Mouse (Mus musculus): Measurements from ENCODE around the gene Fignl1. TPM values are rescaled to one million over a fixed set of nuclear protein-coding genes. Genes with fewer than 3 reads are reported as not detected.

Gene Fignl1
- total and polyA plus RNA-seq, 3 experiments = 82.8 to 189 (median 98.5) TPM

GRCm38 (mm10) chr11:11848467-11848866, 39.7 kb upstream of the Fignl1 start:
- Histone ChIP-seq H3K27ac (ENCODE audit: insufficient read depth, low read depth) (no peak overlapping the region), H3K27me3 (replicated peaks) (no peaks in the 10 kb centered on the region), H3K79me2 (replicated peaks; ENCODE audit: control insufficient read depth, extremely low read depth, insufficient read depth, poor library complexity, severe bottlenecking) (no peaks in the 10 kb centered on the region), H3K9ac (ENCODE audit: insufficient read depth, low read depth) (no peak overlapping the region), H3K4me1 (ENCODE audit: control insufficient read depth in 1 of 2, insufficient read depth in 2 of 2) (peaks cover 5 to 27% of the 10 kb centered on the region in 2 experiments; a peak in 3 of 4 replicates), H3K36me3 (replicated peaks in 1 of 2; ENCODE audit: control insufficient read depth in 1 of 2, insufficient read depth in 1 of 2, low read length in 1 of 2) (no peaks in the 10 kb centered on the region), H3K9me3 (replicated peaks; ENCODE audit: low read length) (no peaks in the 10 kb centered on the region), H3K4me3 (replicated peaks in 1 of 3; ENCODE audit: low read depth in 2 of 3, low read length in 2 of 3, poor library complexity in 1 of 3) (no peak overlapping the region), H3K4me2 (ENCODE audit: insufficient read depth, low read depth, poor library complexity, severe bottlenecking) (no peak overlapping the region)
- no peak for DNase-seq (ENCODE audit: extremely low read depth)
- dilution Hi-C loops (cut with MboI; ENCODE audit: extremely low pct_ligation_motif_present, extremely low pct_unique_long_range_greater_than_20kb, low sequenced_read_pairs) (no loop called here), in situ Hi-C loops (cut with MboI; ENCODE audit: low pct_ligation_motif_present, low pct_unique_long_range_greater_than_20kb, low sequenced_read_pairs) (no loop called here)
- TF ChIP-seq MAFK (IDR thresholded peaks at IDR 0.05; ENCODE audit: insufficient replicate concordance, low read length) (no peak), SIN3A (IDR thresholded peaks at IDR 0.05; ENCODE audit: low read length) (no peak), MXI1 (IDR thresholded peaks at IDR 0.05; ENCODE audit: low read depth, low read length) (no peak), KAT2A (IDR thresholded peaks at IDR 0.05; ENCODE audit: insufficient replicate concordance, low read length) (no peak), TBP (conservative IDR thresholded peaks at IDR 0.05; ENCODE audit: low read depth, low read length) (no peak), USF1 (IDR thresholded peaks at IDR 0.05; ENCODE audit: low read depth, low read length) (no peak), SMC3 (IDR thresholded peaks at IDR 0.05; ENCODE audit: low read depth, low read length) (no peak), ELF1 (IDR thresholded peaks at IDR 0.05; ENCODE audit: low read depth, low read length) (no peak), UBTF (IDR thresholded peaks at IDR 0.05; ENCODE audit: low read depth, low read length) (no peak), POLR2A (IDR thresholded peaks at IDR 0.05; ENCODE audit: low read depth, low read length) (no peak), TCF12 (IDR thresholded peaks at IDR 0.05; ENCODE audit: low read depth, low read length) (no peak), ZKSCAN1 (IDR thresholded peaks at IDR 0.05; ENCODE audit: borderline replicate concordance, low read depth, low read length) (no peak), CTCF (conservative IDR thresholded peaks at IDR 0.05 in 1 of 2, IDR thresholded peaks at IDR 0.05 in 1 of 2; ENCODE audit: low read depth in 2 of 2, low read length in 2 of 2) (no peak), JUN (IDR thresholded peaks at IDR 0.05; ENCODE audit: insufficient read depth, low read depth, low read length) (no peak), USF2 (conservative IDR thresholded peaks at IDR 0.05; ENCODE audit: low read depth, low read length) (no peak), ETS1 (conservative IDR thresholded peaks at IDR 0.05; ENCODE audit: low read depth, low read length) (no peak), CHD1 (IDR thresholded peaks at IDR 0.05; ENCODE audit: low read depth, low read length) (no peak), HCFC1 (IDR thresholded peaks at IDR 0.05; ENCODE audit: low read depth, low read length) (no peak)

- TF ChIP-seq CTCF (conservative IDR thresholded peaks at IDR 0.05 in 1 of 2, IDR thresholded peaks at IDR 0.05 in 1 of 2; ENCODE audit: low read depth in 2 of 2, low read length in 2 of 2) (no peak), KAT2A (IDR thresholded peaks at IDR 0.05; ENCODE audit: insufficient replicate concordance, low read length) (no peak), NELFE (IDR thresholded peaks at IDR 0.05; ENCODE audit: low read depth, low read length) (no peak), RCOR1 (conservative IDR thresholded peaks at IDR 0.05; ENCODE audit: low read depth, low read length) (no peak), NRF1 (IDR thresholded peaks at IDR 0.05; ENCODE audit: low read depth, low read length) (no peak), PAX5 (IDR thresholded peaks at IDR 0.05; ENCODE audit: low read length) (no peak), JUND (conservative IDR thresholded peaks at IDR 0.05; ENCODE audit: low read depth, low read length) (no peak), JUN (IDR thresholded peaks at IDR 0.05; ENCODE audit: insufficient read depth, low read depth, low read length) (no peak), ZKSCAN1 (IDR thresholded peaks at IDR 0.05; ENCODE audit: borderline replicate concordance, low read depth, low read length) (no peak), GABPA (IDR thresholded peaks at IDR 0.05; ENCODE audit: insufficient replicate concordance, low read depth, low read length) (no peak), EP300 (IDR thresholded peaks at IDR 0.05; ENCODE audit: low read length) (no peak), TCF12 (IDR thresholded peaks at IDR 0.05; ENCODE audit: low read depth, low read length) (no peak), MAZ (IDR thresholded peaks at IDR 0.05; ENCODE audit: low read depth, low read length) (no peak), BHLHE40 (IDR thresholded peaks at IDR 0.05; ENCODE audit: low read depth, low read length) (no peak)
- DNase-seq (ENCODE audit: extremely low read depth) = no peak
- no peaks in the 10 kb centered on the region for H3K36me3 ChIP-seq (replicated peaks in 1 of 2; ENCODE audit: control insufficient read depth in 1 of 2, insufficient read depth in 1 of 2, low read length in 1 of 2)
- no peak overlapping the region for H3K27ac ChIP-seq (ENCODE audit: insufficient read depth, low read depth)
- no peaks in the 10 kb centered on the region for H3K27me3 ChIP-seq (replicated peaks)
- H3K9ac ChIP-seq (ENCODE audit: insufficient read depth, low read depth) = no peak overlapping the region
- H3K4me1 ChIP-seq (ENCODE audit: control insufficient read depth in 1 of 2, insufficient read depth in 2 of 2) = peaks cover 3 to 25% of the 10 kb centered on the region in 2 experiments; a peak in 3 of 4 replicates
- H3K9me3 ChIP-seq (replicated peaks; ENCODE audit: low read length) = no peaks in the 10 kb centered on the region
- H3K79me2 ChIP-seq (replicated peaks; ENCODE audit: control insufficient read depth, extremely low read depth, insufficient read depth, poor library complexity, severe bottlenecking) = no peaks in the 10 kb centered on the region
- H3K4me2 ChIP-seq (ENCODE audit: insufficient read depth, low read depth, poor library complexity, severe bottlenecking) = no peak overlapping the region
- dilution Hi-C loops (cut with MboI; ENCODE audit: extremely low pct_ligation_motif_present, extremely low pct_unique_long_range_greater_than_20kb, low sequenced_read_pairs) = no loop called here
- in situ Hi-C loops (cut with MboI; ENCODE audit: low pct_ligation_motif_present, low pct_unique_long_range_greater_than_20kb, low sequenced_read_pairs) = no loop called here
- H3K4me3 ChIP-seq (replicated peaks in 1 of 3; ENCODE audit: low read depth in 2 of 3, low read length in 2 of 3, poor library complexity in 1 of 3) = no peak overlapping the region
Measured at GRCm38 (mm10) chr11:11845044-11845443, 36.3 kb upstream of the Fignl1 start.
